Mouse (Mus musculus) layer of hippocampus, adult 9-10 months (tissue): ENCODE data around the gene Zfp583.
"Not testable (repeated sequence)": the region's sequence is repeated elsewhere in the genome, so short reads cannot be mapped to it uniquely, and the experiment has no call there.

ENCODE experiments used
- DNase-seq: peaks from one replicate; pipeline ENCODE4 v3.0.0; 2022; ENCODE audit warnings: low spot score

Gene Zfp583

GRCm38 (mm10) chr7:6331233-6331956 lies at the start of gene Zfp583:
Gene Zfp583 (minus strand): TSS chr7:6331285.
- DNase-seq: peak; percentile 57

DNA sequence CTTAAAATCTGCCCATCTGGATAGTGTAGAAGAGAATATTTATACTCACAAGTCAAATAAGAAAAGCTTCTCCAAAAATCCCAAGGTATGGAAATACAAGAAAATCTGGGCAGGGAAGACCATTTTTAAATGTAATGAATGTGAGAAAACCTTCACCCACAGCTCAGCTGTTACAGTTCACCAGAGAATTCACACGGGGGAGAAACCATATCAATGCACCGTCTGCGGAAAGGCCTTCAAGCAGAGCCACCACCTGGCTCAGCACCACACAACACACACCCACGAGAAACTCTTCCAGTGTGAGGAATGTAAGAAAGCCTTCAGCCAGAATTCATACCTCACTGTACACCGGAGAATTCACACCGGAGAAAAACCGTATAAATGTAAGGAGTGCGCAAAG lies 47.4 kb upstream of the Zfp583 start:
- no peak for DNase-seq

- DNase-seq: no peak
Observed at GRCm38 (mm10) chr7:6372993-6373392, 41.9 kb upstream of the Zfp583 start.

DNA sequence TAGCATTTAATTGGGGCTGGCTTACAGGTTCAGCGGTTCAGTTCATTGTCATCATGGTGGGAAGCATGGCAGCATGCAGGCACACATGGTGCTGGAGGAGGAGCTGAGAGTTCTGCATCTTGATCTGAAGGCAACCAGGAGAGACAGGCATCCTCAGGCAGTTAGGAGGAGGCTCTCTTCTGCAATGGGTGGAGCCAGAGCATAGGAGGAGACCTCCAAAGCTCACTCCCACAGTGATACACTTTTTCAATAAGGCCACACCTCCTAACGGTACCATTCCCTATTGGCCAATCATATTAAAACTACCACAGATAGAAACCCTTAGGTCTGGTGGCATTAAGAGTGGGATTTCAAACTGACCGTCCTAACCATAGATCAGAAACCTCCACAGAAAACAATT lies 38.4 kb upstream of the Zfp583 start:
- no peak for DNase-seq

DNA sequence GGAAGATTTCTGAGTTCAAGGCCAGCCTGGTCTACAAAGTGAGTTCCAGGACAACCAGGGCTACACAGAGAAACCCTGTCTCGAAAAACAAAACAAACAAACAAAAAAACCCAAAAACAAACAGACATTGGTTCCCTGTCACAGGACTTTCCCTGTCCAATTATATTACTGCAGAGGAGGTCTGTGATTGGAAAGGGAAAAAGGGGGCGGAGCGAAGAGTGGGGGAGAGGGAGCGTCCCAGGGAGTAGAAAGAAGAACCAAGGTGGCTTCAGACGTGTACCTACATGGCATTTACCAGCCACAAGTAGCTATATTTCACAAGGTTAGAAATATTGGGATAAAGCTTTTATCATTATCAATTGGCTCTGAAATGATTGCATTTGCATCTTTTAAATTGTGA lies 37.1 kb upstream of the Zfp583 start:
- not testable (repeated sequence) for DNase-seq

DNA sequence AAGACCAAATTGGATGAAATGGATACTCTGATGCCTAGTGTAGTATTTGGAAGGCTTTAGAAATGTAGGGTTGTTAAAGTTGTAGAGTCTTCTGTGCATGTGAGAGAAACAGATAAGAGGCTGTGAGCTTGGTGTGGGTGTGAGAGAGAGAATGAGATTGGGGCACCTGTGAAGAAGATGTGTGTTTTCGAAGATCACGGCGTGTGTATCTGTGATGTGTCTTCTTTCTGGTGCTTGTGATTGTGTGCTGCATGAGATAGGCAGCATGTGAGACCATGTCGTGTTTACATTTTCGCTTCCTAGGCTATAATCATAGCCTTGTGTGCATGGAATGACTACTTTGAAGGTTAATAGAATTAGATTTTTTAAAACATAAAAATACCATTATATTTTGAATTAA lies 36.1 kb upstream of the Zfp583 start:
- no peak for DNase-seq

GRCm38 (mm10) chr7:6364761-6365160 lies 33.7 kb upstream of the Zfp583 start:
- DNase-seq: no peak

DNA sequence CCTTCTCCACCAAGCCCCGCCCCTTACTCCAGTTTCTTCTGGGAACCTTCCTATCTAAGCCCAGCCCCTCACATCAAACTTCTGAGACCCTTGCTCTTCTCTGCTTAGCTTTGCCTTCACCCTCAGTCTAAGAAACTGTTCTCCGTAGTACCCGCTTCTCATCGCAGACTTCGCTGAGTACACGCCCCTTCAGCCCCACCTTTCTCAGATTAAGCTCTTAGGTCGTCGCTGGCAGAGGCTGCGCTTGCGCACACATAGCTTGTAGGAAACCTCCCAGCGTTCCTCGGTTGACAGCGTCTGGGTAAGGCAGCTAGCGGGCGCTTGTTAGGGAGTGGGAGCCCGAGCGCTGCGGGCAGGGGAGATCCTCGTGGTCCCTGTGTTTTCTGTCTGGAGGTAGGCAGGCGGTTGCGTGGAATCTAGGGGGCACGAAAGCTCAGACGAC lies 32.0 kb upstream of the Zfp583 start, which contains the start of gene Zfp78:
Gene Zfp78 (plus strand): TSS at position 234 of the 442 bp plus-strand sequence.
- DNase-seq: no peak

DNA sequence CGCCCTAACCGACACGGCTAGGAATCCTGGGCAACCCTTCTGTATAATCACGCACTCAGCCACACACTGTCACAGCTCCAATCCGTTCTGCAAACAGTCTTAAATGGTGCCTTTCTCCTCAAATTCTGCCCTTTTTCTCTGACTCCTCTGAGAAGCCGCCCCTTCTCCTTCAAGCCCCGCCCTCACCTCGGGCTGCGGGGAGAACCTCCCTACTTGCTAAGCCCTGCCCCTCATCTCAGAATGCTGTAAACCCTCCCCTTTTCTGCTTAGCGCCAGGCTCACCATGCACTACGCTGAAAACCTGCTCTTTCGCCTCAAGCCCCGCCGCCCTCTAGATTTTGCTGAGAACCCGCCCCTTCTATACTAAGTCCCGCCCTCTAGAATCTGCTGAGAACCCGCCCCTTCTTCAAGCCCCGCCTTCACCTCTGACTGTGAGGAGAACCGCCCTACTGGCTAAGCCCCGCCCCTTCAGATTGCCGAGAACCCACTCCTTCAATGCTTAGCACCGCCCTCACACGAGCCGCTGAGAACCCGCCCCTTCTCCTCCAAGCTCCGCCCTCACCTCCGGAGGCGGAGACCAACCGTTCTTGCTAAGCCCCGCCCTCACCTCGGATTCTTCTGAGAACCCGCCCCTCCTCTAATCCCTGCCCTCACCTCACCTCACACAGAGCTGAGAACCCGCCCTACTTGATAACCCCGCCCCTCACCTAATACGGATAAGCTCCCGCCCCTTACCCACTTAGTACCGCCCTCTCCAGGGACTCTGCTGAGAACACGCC lies 31.4 kb upstream of the Zfp583 start:
- DNase-seq: peak; percentile 94

DNA sequence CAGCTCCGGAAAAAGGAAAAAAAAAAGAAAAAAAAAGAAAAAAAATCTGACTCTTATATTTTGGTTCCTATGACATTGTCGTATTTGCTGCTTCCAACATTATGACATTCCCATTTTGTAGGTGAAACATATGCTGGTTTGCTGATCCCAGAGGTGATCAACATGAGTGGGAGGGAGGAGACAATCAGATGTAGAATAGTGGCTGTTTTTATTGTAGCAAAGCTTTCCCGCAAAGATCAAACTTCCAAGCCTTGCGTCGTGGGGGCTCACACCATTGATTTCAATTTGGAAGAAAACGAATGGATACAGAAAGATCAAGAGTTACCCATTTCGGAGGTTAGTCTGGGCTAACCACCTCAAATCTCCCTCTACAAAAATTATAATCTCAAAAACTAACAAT lies 30.7 kb upstream of the Zfp583 start:
- DNase-seq: no peak

GRCm38 (mm10) chr7:6360477-6361060 lies 29.5 kb upstream of the Zfp583 start:
- DNase-seq: no peak

GRCm38 (mm10) chr7:6358937-6359590 lies 28.0 kb upstream of the Zfp583 start:
- DNase-seq: no peak

- no peak for DNase-seq
Observed at GRCm38 (mm10) chr7:6358121-6358520, 27.0 kb upstream of the Zfp583 start.

DNA sequence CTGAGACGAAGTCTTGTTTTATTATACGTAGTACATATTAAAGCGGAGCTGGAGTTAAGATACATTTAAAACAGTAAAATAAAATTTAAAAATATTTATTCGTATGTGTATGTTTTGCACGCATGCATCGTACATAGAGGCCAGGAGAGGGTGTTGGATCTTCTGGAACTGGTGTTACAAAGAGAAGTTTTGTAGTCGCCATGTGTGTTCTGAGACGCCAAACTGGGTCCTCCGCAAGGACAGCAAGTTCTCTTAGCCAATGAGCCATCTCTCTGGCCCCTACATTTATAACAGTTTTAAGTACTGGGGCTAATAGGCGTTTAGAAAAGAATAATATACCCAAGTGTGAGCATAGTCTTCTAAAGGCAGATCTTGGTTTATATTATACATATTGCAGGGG lies 13.0 kb upstream of the Zfp583 start:
- no peak for DNase-seq

DNA sequence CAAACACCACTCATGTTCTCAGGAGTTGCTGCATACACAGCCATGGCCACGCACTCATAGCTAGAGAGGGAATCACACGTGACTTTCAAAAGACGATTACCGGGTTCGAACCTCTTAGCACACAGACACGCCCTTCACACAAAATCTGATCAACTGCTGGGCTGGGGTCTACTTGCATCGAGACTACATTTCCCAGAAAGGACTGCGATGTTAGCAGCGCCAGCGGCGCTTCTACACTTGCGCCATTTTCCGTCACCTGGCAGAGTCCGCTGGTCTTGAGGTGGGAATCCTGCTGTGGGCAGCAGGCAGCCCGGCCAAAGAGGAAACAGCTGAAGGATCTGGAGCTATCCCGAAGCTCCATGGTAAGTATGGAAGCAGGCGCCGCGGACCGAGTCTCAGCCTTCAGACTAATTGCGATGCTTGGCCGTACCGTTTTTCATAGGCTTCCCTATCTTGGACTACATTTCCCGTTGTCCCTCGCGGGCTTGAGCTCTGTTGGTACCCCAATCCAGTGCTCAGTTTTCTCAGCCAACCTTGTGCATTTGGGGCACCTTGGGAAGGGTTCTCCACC lies 12.5 kb upstream of the Zfp583 start, which contains the start of gene Gm3854:
Gene Gm3854 (plus strand): TSS at position 259 of the 571 bp plus-strand sequence.
- DNase-seq: peak; percentile 47

GRCm38 (mm10) chr7:6339865-6340264 lies 8.8 kb upstream of the Zfp583 start:
- DNase-seq: no peak

DNA sequence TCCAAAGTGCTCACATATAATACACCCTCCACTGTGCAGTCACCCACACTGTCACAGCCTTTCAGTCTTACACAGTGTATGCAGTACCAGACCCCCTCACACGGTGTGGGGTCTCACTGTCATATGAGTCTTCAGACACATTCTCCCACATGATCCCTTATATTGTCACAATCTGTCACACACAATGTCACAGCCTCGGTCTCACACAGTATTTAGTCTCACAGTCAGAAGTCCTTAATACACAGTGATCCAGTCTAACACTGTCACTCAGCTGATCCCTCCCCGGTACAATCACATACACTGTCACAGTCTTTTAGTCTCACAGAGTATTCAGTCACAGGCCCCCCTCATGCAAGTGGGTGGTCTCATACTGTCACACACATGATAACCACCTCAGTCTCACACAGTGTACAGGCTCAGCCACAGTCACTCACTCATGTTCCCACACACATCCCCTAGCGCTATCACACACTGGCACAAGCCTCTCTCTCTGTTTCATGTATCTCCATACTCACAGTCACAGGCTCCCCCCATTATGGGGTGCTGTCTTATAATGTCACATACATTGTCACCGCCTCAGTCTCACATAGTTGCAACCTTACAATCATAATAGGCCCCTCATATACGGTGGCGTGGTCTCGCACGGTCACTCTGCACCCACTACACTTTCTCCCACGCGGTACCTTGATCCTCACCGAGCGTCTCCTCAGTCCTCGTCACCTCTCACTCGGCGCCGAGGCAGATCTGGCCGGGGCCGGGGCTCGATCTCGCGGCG lies 440 bp downstream of the Zfp583 start:
- no peak for DNase-seq

GRCm38 (mm10) chr7:6300796-6301195 lies 30.3 kb downstream of the Zfp583 start:
- DNase-seq: not testable (repeated sequence)

DNA sequence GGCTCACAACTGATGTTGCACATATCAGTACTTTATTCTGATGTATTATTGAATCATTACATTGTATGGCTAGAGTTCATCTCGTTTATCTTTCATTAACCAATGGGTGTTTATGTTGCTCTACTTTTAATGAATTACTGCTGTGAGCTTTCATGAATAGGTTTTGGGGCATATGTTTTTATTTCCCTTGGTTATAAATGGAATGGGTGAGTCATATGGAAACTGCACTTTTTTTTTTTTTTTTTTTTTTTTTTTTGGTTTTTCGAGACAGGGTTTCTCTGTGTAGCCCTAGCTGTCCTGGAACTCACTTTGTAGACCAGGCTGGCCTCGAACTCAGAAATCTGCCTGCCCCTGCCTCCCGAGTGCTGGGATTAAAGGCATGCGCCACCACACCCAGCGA lies 40.0 kb downstream of the Zfp583 start:
- not testable (repeated sequence) for DNase-seq

GRCm38 (mm10) chr7:6286921-6287531 lies 44.1 kb downstream of the Zfp583 start:
- no peak for DNase-seq
